Mouse (Mus musculus) lung, embryonic 16.5 days (tissue): ENCODE data around the gene Supt7l. TPM values are rescaled to one million over a fixed set of nuclear protein-coding genes. Genes with fewer than 3 reads are reported as not detected.
"Not testable (repeated sequence)": the region's sequence is repeated elsewhere in the genome, so short reads cannot be mapped to it uniquely, and the experiment has no call there.

Source experiments
- ATAC-seq: fragments of 200-750 bp; cut with Nextera tagmentation; 2 replicates; pipeline ENCODE4 v1.8.0; 2017; ENCODE audit warnings: low read depth, mild to moderate bottlenecking, moderate library complexity
- H3K27ac ChIP-seq: fragments of 300-500 bp; sonication (generic); 2 replicates; pipeline ENCODE4 v1.5.1; 2014; ENCODE audit warnings: mild to moderate bottlenecking, control low read depth, low read length
- H3K27me3 ChIP-seq: fragments of 300-500 bp; sonication (generic); 2 replicates; pipeline ENCODE4 v1.6.1; 2014; ENCODE audit warnings: low read depth, low read length, mixed read lengths; ENCODE audit not compliant: control insufficient read depth, insufficient read depth
- H3K36me3 ChIP-seq: fragments of 300-500 bp; sonication (generic); 2 replicates; pipeline ENCODE4 v1.6.1; 2014; ENCODE audit warnings: low read length; ENCODE audit not compliant: control insufficient read depth, insufficient read depth
- H3K4me1 ChIP-seq: fragments of 300-500 bp; sonication (generic); replicated peaks from 2 replicates; pipeline ENCODE4 v1.6.1; 2014; ENCODE audit warnings: low read length, mixed read lengths; ENCODE audit not compliant: control insufficient read depth, insufficient read depth
- H3K4me2 ChIP-seq: fragments of 300-500 bp; sonication (generic); 2 replicates; pipeline ENCODE4 v1.6.1; 2014; ENCODE audit warnings: low read depth, low read length, control low read depth
- H3K4me3 ChIP-seq: fragments of 300-500 bp; sonication (generic); 2 replicates; pipeline ENCODE4 v1.5.1; 2014; ENCODE audit warnings: mild to moderate bottlenecking, low read length, control low read depth
- H3K9ac ChIP-seq: fragments of 300-500 bp; sonication (generic); 2 replicates; pipeline ENCODE4 v1.6.1; 2014; ENCODE audit warnings: low read length, control low read depth
- H3K9me3 ChIP-seq: fragments of 300-500 bp; sonication (generic); 2 replicates; pipeline ENCODE4 v1.6.1; 2016; ENCODE audit warnings: low read length; ENCODE audit not compliant: control insufficient read depth
- WGBS: fragments of 180-500 bp; shearing (Covaris S2); extraction: QIAGEN DNeasy Blood & Tissue Kit; methylation state at CpG from one replicate; pipeline ENCODE4 v1.1.7; 2014; 5-methylcytosine and 5-hydroxymethylcytosine counted together
- polyA plus RNA-seq: library from polyadenylated mRNA; unstranded; fragments of >200 nt; fragmentation: Nextera tagmentation; extraction: Ambion mirVana; gene quantifications from 2 replicates; pipeline ENCODE4 v1.2.1, GENCODE M21; 2015

Supt7l gene
- polyA plus RNA-seq = 21.9 and 22.1 TPM in 2 replicates

DNA sequence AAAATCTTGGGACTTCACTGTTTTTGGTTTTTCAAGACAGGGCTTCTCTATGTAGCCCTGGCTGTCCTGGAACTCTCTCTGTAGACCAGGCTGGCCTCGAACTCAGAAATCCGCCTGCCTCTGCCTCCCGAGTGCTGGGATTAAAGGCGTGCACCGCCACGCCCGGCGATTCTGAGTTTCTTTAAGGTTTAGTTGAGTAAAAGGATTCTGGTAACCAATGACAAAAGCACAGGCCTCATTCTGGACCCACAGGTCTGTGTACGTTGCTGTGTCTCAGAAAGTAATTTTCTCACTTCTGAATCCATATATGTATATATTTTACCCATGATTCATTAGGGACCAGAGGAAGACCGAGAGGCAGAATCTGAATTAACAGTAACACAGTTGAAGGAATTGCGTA is at the start of gene Supt7l:
Gene Supt7l (minus strand): TSS at position 101 of the 400 bp plus-strand sequence.
- not testable (repeated sequence) for ATAC-seq, H3K9me3 ChIP-seq, H3K27me3 ChIP-seq
- Histone ChIP-seq H3K4me3 (peak within 1 kb of the TSS; percentile 98), H3K9ac (peak within 1 kb of the TSS; percentile 90), H3K36me3 (peaks cover 23% of the 10 kb centered on the region), H3K4me2 (peak within 1 kb of the TSS; percentile 89), H3K27ac (peak within 1 kb of the TSS; percentile 42), H3K4me1 (peaks cover 16% of the 10 kb centered on the region)
- 78% methylated on average over 11 of the region's 11 CpGs for WGBS

DNA sequence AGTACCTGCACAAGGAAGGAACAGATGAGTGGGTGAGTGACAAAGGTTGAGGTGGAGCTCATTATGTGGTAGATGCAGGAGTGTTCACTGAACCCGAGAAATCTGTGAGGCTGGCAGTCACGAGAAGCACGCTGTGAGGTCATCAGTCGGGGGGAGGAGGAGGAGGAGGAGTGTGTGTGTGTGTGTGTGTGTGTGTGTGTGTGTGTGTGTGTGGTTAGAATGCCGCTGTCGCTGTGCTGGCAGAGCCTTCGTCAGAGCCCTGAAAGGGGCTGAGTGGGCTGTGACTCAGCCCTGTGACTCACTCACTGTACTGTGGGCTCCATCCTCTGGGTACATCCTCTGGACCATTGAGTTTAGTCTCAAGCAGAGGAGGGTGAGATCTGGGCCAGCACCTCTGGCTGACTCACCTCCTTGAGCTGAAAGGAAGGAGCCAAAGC is 49.0 kb upstream of the Supt7l start:
- H3K4me2 ChIP-seq = no peak overlapping the region
- peaks cover 3% of the 10 kb centered on the region; the same call in 1 of the 2 replicates for H3K4me1 ChIP-seq
- H3K9ac ChIP-seq = no peak overlapping the region
- H3K4me3 ChIP-seq = no peak overlapping the region
- no peaks in the 10 kb centered on the region for H3K27me3 ChIP-seq
- peak; percentile 38; the same call in 1 of the 2 replicates for ATAC-seq
- no peaks in the 10 kb centered on the region for H3K9me3 ChIP-seq
- no peaks in the 10 kb centered on the region for H3K36me3 ChIP-seq
- H3K27ac ChIP-seq = no peak overlapping the region
- WGBS = 74% methylated on average over 7 of the region's 7 CpGs

DNA sequence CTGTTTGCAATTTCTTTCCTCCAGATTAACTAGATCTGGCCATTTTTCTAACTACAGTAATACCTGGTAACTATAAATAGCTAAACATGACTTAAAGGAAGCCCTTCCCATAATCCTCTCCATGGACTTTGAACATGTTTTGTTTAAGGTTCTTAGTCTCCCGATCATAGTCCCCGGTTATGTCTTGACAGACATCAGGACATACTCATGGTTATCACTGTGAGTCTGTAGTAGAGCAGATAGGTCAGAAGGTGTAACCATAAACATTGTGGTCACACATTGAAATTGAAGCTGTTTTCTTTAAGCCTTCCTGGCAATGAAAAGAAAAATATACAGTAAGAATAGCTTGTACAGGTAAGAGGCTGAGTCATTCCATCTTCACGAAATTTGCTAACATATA is 46.1 kb upstream of the Supt7l start:
- H3K4me1 ChIP-seq = peaks cover 13% of the 10 kb centered on the region
- no peaks in the 10 kb centered on the region for H3K36me3 ChIP-seq
- no peaks in the 10 kb centered on the region for H3K27me3 ChIP-seq
- no peaks in the 10 kb centered on the region for H3K9me3 ChIP-seq
- no peak overlapping the region for H3K4me2 ChIP-seq
- ATAC-seq = no peak
- WGBS = 83% methylated on average over 3 of the region's 3 CpGs
- no peak overlapping the region for H3K27ac ChIP-seq
- H3K4me3 ChIP-seq = no peak overlapping the region
- no peak overlapping the region for H3K9ac ChIP-seq

DNA sequence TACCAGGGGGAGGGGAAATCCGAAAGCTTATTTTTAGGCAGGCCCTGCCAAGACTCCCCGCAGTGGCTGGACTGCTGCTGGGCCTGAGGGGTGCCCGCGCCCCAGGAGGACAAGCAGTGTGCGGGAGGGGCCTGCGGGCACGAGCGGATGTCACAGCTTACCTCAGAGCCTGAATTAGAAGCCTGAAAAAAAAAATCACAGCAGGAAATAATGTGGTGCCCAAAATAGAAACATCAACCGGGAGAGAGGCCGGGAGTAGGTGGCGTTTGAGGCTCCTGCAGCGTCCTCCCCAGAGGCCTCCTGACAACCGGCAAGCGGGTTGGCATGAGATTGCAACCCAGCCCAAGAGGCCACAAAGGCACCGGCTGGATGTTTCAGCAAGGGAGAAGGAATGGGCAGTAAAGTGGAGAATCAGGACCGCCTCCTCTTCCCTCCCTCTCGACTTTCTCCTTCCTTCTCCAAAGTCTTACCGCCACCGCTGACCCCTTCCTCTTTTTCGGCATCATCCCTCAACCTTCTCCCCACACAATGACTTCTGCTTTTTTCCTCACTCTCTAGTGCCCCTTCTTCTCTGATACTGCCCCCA is 43.5 kb upstream of the Supt7l start:
- peak; percentile 84 for ATAC-seq
- Histone ChIP-seq H3K9ac (peak overlapping the region; percentile 55), H3K4me2 (peak overlapping the region; percentile 48), H3K27me3 (no peaks in the 10 kb centered on the region), H3K4me1 (peaks cover 18% of the 10 kb centered on the region), H3K36me3 (no peaks in the 10 kb centered on the region), H3K27ac (peak overlapping the region; percentile 31), H3K9me3 (no peaks in the 10 kb centered on the region), H3K4me3 (peak overlapping the region; percentile 19)
- 17% methylated on average over 20 of the region's 20 CpGs for WGBS

DNA sequence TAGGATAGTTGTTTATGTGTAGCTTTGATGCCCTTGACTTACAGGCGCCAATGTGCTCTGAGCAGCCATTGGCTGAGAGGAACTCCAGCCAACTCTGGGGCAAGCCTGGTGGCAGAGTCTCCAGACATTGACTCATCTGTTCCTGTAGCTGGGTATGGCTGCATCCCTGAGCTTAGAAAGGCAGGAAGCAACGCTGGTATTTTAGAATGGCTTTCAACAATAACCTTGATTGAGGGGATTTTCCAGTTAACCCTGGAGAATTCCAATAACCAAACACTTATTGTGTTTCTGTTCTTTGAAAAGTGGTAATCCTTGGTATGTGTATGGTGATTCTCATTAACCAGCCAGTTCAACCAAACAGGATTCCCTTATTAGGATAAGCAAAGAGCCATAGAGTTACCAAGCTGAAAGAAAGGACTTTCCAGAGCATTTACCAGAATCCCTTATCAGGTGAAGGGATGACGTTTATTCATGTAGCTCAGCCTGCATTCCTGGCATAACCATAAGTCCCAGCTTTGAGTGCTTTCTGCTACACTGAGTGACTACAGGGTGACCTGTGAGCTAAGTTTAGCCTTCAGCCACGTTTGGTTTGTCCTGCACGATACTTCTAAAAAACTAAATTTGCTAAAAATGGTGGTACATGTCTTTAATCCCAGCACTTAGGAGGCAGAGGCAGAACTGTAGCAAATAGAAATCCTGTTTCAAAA is 40.5 kb upstream of the Supt7l start:
- peak overlapping the region; percentile 23; the same call in 1 of the 2 replicates for H3K27ac ChIP-seq
- H3K27me3 ChIP-seq = no peaks in the 10 kb centered on the region
- no peak overlapping the region for H3K4me2 ChIP-seq
- WGBS = 38% methylated on average over 5 of the region's 5 CpGs
- peak; percentile 34; the same call in 1 of the 2 replicates for ATAC-seq
- no peak overlapping the region for H3K4me3 ChIP-seq
- no peaks in the 10 kb centered on the region for H3K9me3 ChIP-seq
- H3K4me1 ChIP-seq = peaks cover 22% of the 10 kb centered on the region
- no peaks in the 10 kb centered on the region for H3K36me3 ChIP-seq
- no peak overlapping the region for H3K9ac ChIP-seq

DNA sequence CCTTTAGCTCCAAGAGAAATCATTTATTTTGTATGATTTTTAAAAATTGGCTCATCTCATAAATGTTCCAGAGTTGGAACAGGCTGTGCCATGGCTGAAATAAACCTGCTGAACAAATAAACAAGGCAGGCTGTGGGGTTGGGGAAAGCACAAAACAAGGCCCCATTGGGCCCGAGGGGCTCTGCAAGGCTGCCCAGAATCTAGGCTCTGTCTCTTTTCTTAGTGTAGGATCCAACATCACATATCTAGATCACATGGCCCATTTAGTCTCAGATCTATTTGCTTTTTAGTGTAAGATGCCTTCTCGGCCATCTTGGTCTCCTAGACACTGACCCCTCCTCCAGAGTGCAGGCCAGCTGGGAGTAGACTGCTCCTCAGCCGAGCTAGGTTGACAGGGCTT is 38.9 kb upstream of the Supt7l start:
- Histone ChIP-seq H3K9ac (no peak overlapping the region), H3K4me1 (peaks cover 19% of the 10 kb centered on the region), H3K9me3 (no peaks in the 10 kb centered on the region), H3K27ac (no peak overlapping the region), H3K27me3 (no peaks in the 10 kb centered on the region), H3K36me3 (no peaks in the 10 kb centered on the region), H3K4me3 (no peak overlapping the region), H3K4me2 (no peak overlapping the region)
- 55% methylated on average over 3 of the region's 3 CpGs for WGBS
- no peak for ATAC-seq

DNA sequence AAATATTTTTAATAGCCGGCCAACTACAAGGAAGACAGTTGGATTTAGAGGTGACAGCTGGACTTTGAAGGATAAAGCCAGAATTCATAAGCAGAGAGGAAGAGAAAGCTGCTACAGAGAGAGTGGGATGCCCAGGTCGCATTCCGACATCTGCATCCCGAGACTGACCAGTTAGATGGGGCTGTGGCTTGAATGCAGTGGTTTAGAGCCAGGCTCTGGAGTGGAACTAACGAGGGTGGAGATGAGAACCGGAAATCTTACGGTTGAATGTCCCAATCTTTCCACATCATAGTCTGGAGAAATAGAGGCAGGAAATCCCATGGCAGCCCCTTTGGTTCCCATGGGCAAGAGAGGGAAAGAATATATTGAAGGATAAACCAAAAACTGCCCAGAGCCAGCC is 38.4 kb upstream of the Supt7l start:
- WGBS = 88% methylated on average over 7 of the region's 7 CpGs
- Histone ChIP-seq H3K9me3 (no peaks in the 10 kb centered on the region), H3K4me2 (no peak overlapping the region), H3K27ac (no peak overlapping the region), H3K27me3 (no peaks in the 10 kb centered on the region), H3K36me3 (no peaks in the 10 kb centered on the region), H3K4me1 (peaks cover 15% of the 10 kb centered on the region), H3K4me3 (no peak overlapping the region), H3K9ac (no peak overlapping the region)
- ATAC-seq = no peak

DNA sequence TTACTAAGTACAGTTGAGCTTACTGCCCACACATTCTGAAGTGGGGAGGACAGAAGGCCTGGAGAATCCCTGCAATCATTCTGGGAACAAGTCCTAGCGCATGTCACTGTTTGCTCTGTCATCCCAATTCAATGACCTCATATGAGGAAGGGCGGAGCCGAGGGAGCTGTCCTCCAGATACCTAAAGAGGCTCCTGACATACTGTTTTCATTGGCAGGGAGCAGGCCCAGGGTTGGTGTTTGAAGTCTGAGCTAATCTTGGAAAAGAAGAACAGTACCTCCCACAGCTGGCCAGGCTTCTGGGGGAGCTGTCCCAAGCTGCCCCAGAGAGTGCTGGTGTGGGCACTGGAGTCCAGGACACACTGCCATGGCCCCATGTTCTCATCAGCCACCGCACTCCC is 37.4 kb upstream of the Supt7l start:
- no peaks in the 10 kb centered on the region for H3K9me3 ChIP-seq
- H3K4me1 ChIP-seq = peaks cover 9% of the 10 kb centered on the region
- no peak for ATAC-seq
- H3K4me3 ChIP-seq = no peak overlapping the region
- no peak overlapping the region for H3K27ac ChIP-seq
- no peaks in the 10 kb centered on the region for H3K27me3 ChIP-seq
- WGBS = 74% methylated on average over 4 of the region's 4 CpGs
- peaks cover 3% of the 10 kb centered on the region; the same call in 1 of the 2 replicates for H3K36me3 ChIP-seq
- H3K4me2 ChIP-seq = no peak overlapping the region
- H3K9ac ChIP-seq = no peak overlapping the region

DNA sequence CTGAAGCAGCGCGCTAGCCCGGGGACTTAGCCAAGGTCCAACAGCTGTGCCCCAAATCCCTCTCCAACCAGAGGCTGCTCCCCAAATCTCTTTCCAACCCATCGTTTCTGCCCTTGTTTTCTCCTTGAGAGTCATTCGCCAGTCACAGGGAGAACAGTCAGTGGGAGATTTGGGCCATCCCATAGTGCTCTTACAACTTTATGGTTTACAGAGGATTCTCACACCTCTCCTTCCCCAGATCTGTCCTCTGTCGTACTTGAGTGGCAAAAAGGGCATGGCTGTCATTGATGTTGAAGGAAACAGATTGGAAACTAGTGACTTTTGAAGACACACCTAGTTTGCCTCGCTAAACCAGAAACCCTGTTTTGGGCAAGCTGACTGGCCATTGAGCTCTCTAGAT is 36.3 kb upstream of the Supt7l start:
- no peak for ATAC-seq
- H3K36me3 ChIP-seq = peaks cover 3% of the 10 kb centered on the region; the same call in 1 of the 2 replicates
- H3K27me3 ChIP-seq = no peaks in the 10 kb centered on the region
- H3K27ac ChIP-seq = peak overlapping the region; percentile 42; the same call in 1 of the 2 replicates
- H3K9me3 ChIP-seq = no peaks in the 10 kb centered on the region
- peaks cover 9% of the 10 kb centered on the region for H3K4me1 ChIP-seq
- H3K4me3 ChIP-seq = no peak overlapping the region
- H3K9ac ChIP-seq = peak overlapping the region; percentile 43; the same call in 1 of the 2 replicates
- no peak overlapping the region for H3K4me2 ChIP-seq
- WGBS = 38% methylated on average over 7 of the region's 7 CpGs
